In genomic region chr17:13830234-13830633, GRCm38 (mm10) we compare ENCODE assay signal across 11 mouse cellular contexts.
"Had no signal": no experiment of that assay in that cellular context is flagged by ENCODE, and none has a peak within 500 bp of the region (broad histone marks: within the 10 kb centered on the region; RNA-seq: fewer than 3 reads in every experiment).

No protein-coding gene starts in this region.

- H3K9me3 ChIP-seq: midbrain, embryonic 10.5 days; midbrain, embryonic 13.5 days; neural tube, embryonic 12.5 days had no signal

- H3K9ac ChIP-seq: lung, embryonic 14.5 days; midbrain, embryonic 13.5 days; neural tube, embryonic 12.5 days had no signal

- DNase-seq: right cerebral cortex, postnatal 25 days; right cerebral cortex, postnatal 4 days; spleen, adult 18-20 months; thymus, adult 18-20 months; thymus, postnatal 14 days; thymus, postnatal 36 days had no signal

- H3K27me3 ChIP-seq: midbrain, embryonic 13.5 days; neural tube, embryonic 12.5 days had no signal

- H3K4me2 ChIP-seq: lung, embryonic 14.5 days; midbrain, embryonic 13.5 days; neural tube, embryonic 12.5 days had no signal

- H3K4me1 ChIP-seq: midbrain, embryonic 10.5 days; midbrain, embryonic 13.5 days; neural tube, embryonic 12.5 days had no signal

- H3K4me3 ChIP-seq: midbrain, embryonic 10.5 days; midbrain, embryonic 13.5 days; myocyte; neural tube, embryonic 12.5 days had no signal

- H3K27ac ChIP-seq: midbrain, embryonic 10.5 days; midbrain, embryonic 13.5 days; neural tube, embryonic 12.5 days had no signal
